Mouse (Mus musculus) B cell, adult 2 months (primary cell): ENCODE results near the gene Exoc4.

Experiments used
- DNase-seq, 2 experiments: peaks; one replicate each; pipeline ENCODE4 v3.0.0; 2022

Exoc4 gene

DNA sequence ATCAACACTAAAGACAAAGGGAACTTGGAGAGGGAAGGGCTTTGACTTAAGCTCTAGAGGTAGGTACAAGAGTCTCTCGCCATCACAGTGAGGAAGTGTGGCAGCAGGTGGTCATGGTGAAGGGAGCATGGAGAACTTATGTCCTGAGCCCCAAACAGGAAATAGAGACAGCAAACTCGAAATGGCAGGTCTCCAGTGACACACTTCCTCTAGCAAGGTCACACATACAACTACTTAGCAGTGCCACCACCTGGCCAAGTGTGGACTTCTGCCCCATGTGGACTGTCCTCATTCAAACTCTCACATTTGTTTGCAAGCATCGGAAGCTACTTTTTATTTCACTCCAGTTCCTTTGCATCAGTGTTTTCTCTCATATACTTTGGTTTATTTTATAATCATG is 74.0 kb downstream of the Exoc4 start:
- peak; percentile 12 to 16 for DNase-seq

GRCm38 (mm10) chr6:33323386-33323785 is 74.5 kb downstream of the Exoc4 start:
- DNase-seq, result no peak

GRCm38 (mm10) chr6:33328326-33328725 is 79.4 kb downstream of the Exoc4 start:
- DNase-seq, result no peak

DNA sequence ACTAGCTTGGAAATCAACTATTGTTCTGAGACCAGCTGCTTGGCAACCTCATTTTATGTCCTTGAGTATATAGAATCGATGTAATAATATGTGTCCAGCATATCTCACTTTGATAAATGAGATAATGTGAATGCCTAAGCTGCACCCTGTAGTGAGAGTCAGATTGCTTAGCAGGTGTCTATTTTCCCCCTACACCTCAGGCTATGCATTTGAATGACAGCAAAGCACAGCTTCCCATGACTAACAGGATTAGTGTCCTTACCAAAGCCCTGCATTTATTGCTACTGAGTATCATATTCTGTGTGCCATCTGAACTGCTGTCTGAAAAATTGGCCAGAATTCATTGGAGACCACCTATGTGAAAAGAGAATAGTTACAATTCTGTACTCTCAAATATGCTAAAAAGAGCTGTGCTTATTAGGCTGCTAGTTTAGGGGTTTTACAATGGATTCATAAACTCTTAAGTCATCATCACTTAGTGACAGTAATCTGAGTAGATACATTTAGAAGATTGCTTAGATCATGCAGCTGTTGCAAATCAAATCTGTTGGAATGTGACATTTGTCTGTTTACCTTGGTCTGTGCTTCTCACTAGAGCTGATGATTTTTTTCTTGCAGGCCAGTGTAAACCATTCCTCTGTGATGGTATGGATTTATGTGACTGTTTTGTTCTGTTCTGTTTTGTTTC is 98.3 kb downstream of the Exoc4 start:
- no peak for DNase-seq

- no peak for DNase-seq
Observed at GRCm38 (mm10) chr6:33361613-33362012, 112.7 kb downstream of the Exoc4 start.

- no peak for DNase-seq
Observed at GRCm38 (mm10) chr6:33380517-33380916, 131.6 kb downstream of the Exoc4 start.

DNA sequence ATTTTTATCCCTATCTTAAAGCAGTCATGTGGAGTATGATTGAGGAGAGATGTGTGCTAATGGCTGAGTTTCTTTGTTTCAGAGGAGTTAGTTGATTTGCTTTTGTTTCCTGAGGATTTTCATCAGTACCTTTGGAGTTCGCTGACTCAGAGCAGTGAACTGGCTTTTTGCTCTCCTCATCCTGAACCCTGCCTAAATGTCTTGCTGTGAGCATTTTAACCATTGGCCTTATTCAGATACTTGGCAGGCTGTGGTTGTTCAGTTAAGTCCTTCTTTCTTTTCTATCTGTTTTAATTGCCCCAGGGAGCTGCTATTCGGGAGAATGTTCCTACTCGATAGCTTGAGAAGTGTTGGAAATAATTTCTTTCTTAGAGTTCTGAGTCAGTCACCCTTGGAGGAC is 133.3 kb downstream of the Exoc4 start:
- no peak for DNase-seq

DNA sequence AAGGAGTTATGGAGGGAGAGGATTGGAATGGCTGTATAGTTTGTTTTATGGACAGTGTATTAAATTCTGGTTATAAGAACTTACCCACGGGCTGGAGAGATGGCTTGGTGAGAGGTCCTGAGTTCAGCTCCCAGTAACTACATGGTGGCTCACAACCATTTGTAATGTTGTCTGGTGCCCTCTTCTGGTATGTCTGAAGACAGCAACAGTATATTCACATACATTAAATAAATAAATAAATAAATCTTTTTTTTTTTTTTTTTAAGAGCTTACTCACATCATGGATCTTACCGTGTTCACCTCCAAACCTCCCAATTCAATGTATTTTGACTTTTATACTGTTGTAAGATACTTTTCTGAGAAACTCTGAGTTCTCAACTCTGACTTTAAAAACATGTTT is 143.1 kb downstream of the Exoc4 start:
- DNase-seq, result peak in 1 of 2 experiments; percentile 1

DNA sequence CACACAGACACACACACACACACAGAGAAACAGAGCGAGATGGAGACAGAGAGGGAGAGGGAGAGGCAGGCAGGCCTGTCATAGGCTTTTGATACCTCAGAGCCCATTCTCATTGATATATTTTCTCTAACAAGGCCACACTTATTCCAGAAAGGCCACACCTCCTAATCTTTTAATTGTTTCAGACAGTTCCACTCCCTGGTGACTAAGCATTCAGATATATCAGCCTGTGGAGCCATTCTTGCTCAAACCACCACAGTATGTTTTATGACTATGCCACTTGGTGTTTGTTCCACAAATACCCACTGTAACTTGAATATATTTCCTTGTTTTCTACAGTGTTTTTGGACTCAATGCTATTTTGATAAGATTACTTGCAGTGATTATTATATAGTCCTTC is 150.6 kb downstream of the Exoc4 start:
- DNase-seq, result no peak

GRCm38 (mm10) chr6:33401161-33401560 is 152.3 kb downstream of the Exoc4 start:
- peak; percentile 23 to 32 for DNase-seq

DNA sequence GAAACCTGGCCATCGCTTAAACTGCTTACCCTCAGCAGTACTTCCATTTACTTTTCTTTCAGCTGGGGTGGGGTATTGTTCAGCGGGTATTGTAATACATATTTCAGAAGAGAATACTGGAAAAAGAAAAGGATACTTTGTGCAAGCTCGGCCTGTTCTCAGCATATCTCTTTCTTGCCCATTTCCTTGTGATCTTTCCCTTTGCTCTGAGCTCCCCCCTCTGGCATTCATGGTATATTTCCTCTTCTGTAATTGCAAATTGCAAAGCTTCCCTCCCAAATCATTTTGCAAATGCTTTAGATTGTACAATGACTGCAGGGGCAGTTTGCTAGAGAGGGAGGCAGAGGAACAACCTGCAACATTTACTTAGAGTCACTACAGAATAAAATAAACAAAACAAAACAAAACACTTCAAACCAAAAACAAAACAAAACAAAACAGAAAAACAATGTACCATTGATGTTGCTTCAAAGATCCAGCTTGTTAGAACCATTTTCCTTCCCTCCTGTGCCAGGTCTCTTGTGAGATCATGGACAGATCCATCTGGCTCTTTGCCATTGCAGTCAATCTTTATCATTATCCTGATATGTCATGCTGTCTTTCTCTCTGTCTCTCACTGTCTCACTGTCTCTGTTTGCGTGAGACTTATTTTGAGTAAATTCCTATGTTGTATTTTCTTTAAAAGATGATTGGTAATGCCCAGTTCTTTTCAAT is 156.8 kb downstream of the Exoc4 start:
- no peak for DNase-seq

DNA sequence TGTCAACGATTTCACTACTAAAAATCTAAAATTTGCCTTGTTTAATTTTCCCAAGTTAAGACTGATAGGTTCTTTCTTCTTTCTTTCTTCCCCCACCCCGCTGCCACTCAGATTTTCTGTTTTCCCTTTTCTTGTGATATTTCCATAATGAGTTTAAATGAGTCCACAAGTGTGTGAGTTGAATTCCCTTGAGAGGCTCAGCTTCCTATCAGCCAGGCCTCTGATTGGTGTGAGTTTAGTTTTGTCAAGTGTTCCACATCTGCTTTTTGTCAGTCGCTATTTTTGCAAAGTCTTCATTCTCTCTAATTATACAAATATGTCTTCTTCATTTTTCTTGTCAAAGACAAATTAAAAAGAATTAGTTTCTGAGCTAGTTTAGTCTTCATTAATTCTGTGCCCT is 160.7 kb downstream of the Exoc4 start:
- DNase-seq, result no peak

- DNase-seq, result no peak
Observed at GRCm38 (mm10) chr6:33425007-33425406, 176.1 kb downstream of the Exoc4 start.

- DNase-seq, result no peak
Observed at GRCm38 (mm10) chr6:33431207-33431787, 182.4 kb downstream of the Exoc4 start.

- DNase-seq, result no peak
Observed at GRCm38 (mm10) chr6:33440508-33440907, 191.6 kb downstream of the Exoc4 start.

GRCm38 (mm10) chr6:33453810-33454209 is 204.9 kb downstream of the Exoc4 start:
- DNase-seq, result no peak

- DNase-seq, result no peak
Observed at GRCm38 (mm10) chr6:33454354-33454753, 205.5 kb downstream of the Exoc4 start.

DNA sequence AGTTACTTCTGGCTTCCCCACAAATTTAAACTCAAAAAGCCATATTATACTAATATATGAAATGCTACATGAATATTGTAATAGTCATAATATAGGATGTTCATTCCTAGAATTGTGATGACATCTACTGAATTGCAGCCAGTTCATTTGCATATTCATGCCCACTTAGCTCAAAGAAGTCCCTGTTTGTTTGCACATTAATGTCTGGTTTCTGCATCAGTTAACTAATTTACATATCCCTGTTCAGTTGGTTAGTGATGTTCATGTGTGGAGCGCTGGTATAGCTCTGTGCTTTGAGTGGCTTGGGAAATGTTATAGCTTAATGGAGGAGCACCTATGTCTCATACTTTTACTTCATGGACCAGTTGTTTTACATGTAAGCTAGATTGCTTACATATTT is 206.4 kb downstream of the Exoc4 start:
- no peak for DNase-seq

- no peak for DNase-seq
Observed at GRCm38 (mm10) chr6:33464862-33465261, 216.0 kb downstream of the Exoc4 start.

DNA sequence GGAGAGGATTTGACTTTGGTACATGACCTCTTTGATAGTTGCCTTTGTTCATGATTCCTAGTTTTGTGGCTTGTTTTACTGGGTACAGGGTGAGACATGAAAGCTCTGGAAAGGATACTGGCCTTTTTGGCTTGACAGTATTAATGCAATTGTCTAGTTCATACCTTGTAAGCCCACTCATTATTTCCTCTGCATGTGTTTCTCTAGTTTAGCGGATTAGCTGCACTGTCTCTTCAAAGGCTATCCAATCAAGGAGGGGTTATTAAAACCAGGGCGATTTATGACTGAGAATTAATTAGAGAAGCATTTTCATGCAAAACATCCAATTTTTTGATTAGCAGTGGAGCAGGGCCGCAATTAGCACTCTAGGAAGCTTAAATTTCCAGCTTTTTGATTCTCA is 216.5 kb downstream of the Exoc4 start:
- DNase-seq, result no peak

DNA sequence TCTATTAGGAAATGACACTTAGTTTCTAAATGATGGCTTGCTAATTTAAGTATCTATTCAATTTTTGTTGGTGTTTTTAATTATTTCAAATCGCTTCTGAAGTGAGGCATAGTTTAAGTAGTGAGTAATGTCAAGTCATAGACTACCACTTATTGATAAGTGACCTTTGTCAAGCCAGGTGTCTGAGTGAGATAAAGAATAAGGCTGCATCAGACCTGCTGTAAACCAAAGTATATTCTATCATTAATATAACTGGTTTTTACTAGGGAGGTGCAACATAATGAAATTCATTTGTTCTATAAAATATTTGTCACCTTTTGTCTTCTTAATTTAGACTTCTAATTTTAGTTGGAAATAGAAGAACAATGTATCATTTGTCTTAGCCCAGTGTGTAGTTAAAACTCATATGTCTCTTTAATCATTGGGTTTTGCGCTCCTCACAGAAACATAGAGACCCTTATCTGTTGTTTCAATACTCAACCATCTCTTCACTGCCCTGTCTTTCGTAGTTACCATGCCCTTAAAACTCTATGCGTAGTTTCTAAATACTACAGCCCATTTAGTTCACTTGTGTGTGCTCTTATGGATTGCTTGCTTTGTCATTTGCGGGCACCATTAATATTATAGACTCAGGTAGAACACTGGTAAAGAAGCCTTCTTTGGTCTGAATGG is 217.4 kb downstream of the Exoc4 start:
- no peak for DNase-seq

DNA sequence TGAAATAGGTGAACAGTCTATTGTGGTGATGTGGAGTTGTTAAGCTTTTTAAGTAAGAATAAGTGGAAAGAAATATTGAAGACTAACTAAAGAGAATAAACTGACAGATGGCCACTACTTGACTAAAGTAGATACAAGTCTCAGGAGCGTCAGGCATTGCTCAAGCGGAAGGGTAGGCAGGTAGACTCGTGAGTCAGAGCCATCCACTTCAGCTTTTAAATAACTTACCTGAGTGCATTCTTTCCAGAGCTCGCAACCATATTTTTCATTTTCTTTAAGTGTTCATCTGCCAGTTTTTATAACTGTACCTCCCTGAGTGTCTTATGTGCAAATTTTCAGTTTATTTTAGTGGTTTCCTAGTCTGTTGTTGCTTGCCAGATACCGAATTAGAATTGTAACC is 219.6 kb downstream of the Exoc4 start:
- no peak for DNase-seq

DNA sequence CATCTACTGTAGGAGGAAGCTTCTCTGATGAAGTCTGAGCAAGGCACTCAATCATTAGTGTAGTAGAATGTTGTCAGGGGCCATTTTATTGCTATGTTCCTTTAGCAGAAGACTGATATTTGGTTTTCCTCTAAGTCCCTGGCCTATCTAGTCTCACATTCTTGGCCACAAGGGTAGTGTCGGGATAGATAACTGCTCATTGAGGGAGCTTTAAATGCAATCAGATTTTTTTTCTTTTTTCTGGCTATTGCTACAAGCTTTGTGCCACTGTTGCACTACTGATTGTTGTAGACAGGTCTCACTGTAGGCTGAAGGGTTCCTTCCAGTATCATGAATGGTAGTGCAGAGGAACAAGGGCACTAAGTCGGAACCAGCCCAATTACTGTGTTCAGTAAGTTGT is 227.2 kb downstream of the Exoc4 start:
- no peak for DNase-seq

DNA sequence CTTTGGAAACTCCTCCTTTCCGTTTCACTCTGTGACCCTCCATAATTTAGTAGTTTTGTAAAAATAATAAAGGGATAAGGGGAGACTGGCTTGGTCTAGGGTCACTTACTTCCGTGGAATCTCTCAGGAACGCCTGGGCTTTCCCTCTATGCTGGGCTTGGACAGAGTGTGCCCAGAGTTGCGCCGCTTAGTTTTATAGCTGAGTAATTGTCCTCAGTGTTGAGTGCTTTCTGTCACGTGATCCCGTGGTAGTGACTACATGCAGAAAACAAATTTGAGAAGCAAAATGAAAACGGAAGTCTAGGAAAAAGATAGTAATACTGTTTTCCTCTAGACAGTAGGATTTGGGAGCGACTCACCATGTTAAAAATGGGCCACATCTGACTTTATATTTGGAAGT is 235.7 kb downstream of the Exoc4 start:
- DNase-seq, result no peak
